Mouse (Mus musculus) adrenal gland, adult 18-20 months (tissue): ENCODE data around the gene Gpr152. TPM values are rescaled to one million over a fixed set of nuclear protein-coding genes. Genes with fewer than 3 reads are reported as not detected.

Experiments used
- total RNA-seq, 2 experiments: library from RNA; stranded (reverse); gene quantifications; 1 replicate in 1 of 2; 2 replicates in 1 of 2; pipeline ENCODE4 v1.2.3; 2021

The Gpr152 gene
- total RNA-seq, 2 experiments from 2014 or later = not detected

Other genes starting within 250 kb of the Gpr152 start
- 10 to 100 TPM; 66.3 to 84.7 TPM for gene Tcirg1, start 232.7 kb upstream of the Gpr152 start, total RNA-seq
- 100 to 1,000 TPM; 344 to 380 TPM for gene Ndufs8, start 227.0 kb upstream of the Gpr152 start, total RNA-seq
- 100 to 1,000 TPM in 1 of 2 experiments, 10 to 100 TPM in 1; 14.4 to 169 TPM for gene Aldh3b1, start 210.0 kb upstream of the Gpr152 start, total RNA-seq
- 10 to 100 TPM; 53.3 to 64.4 TPM for gene Unc93b1, start 204.6 kb upstream of the Gpr152 start, total RNA-seq
- 1 to 10 TPM in 1 of 2 experiments, under 1 TPM in 1; 0.29 to 1.0 TPM for gene Aldh3b3, start 181.1 kb upstream of the Gpr152 start, total RNA-seq
- gene Aldh3b2, start 167.5 kb upstream of the Gpr152 start, total RNA-seq = 10 to 100 TPM in 1 of 2 experiments, 1 to 10 TPM in 1; 6.7 to 13.8 TPM
- gene Acy3, start 153.2 kb upstream of the Gpr152 start, total RNA-seq = 10 to 100 TPM; 16.1 to 20.8 TPM
- not detected for gene Tbx10, start 147.0 kb upstream of the Gpr152 start, total RNA-seq
- gene Nudt8, start 139.2 kb upstream of the Gpr152 start, total RNA-seq = 10 to 100 TPM; 27.6 to 33.3 TPM
- gene Gm49405, start 139.2 kb upstream of the Gpr152 start, total RNA-seq = 1 to 10 TPM; 1.1 TPM
- 1 to 10 TPM; 1.9 to 2.4 TPM for gene Doc2g, start 136.5 kb upstream of the Gpr152 start, total RNA-seq
- gene Ndufv1, start 127.0 kb upstream of the Gpr152 start, total RNA-seq = 100 to 1,000 TPM; 359 to 601 TPM
- gene Gstp1, start 101.8 kb upstream of the Gpr152 start, total RNA-seq = 100 to 1,000 TPM; 392 to 420 TPM
- 10 to 100 TPM; 50.2 to 66.1 TPM for gene Gstp2, start 93.8 kb upstream of the Gpr152 start, total RNA-seq
- 1 to 10 TPM; 2.0 to 2.1 TPM for gene Gstp3, start 80.2 kb upstream of the Gpr152 start, total RNA-seq
- not detected for gene Cabp2, start 58.2 kb upstream of the Gpr152 start, total RNA-seq
- 100 to 1,000 TPM; 125 to 147 TPM for gene Cdk2ap2, start 42.6 kb upstream of the Gpr152 start, total RNA-seq
- gene Pitpnm1, start 39.8 kb upstream of the Gpr152 start, total RNA-seq = 100 to 1,000 TPM in 1 of 2 experiments, 10 to 100 TPM in 1; 85.6 to 115 TPM
- 100 to 1,000 TPM; 119 to 121 TPM for gene Aip, start 13.9 kb upstream of the Gpr152 start, total RNA-seq
- under 1 TPM; 0.16 to 0.60 TPM for gene Cabp4, start 4.2 kb downstream of the Gpr152 start, total RNA-seq
- gene Coro1b, start 8.8 kb downstream of the Gpr152 start, total RNA-seq = 100 to 1,000 TPM; 145 to 150 TPM
- 1 to 10 TPM; 3.2 to 3.3 TPM for gene Ptprcap, start 13.8 kb downstream of the Gpr152 start, total RNA-seq
- 10 to 100 TPM; 30.2 to 36.3 TPM for gene Rps6kb2, start 23.6 kb downstream of the Gpr152 start, total RNA-seq
- gene Carns1, start 35.7 kb downstream of the Gpr152 start, total RNA-seq = 1 to 10 TPM; 3.2 to 3.5 TPM
- 1 to 10 TPM; 1.1 to 1.6 TPM for gene Tbc1d10c, start 51.5 kb downstream of the Gpr152 start, total RNA-seq
- gene Ppp1ca, start 52.3 kb downstream of the Gpr152 start, total RNA-seq = 100 to 1,000 TPM; 353 to 384 TPM
- gene Rad9a, start 61.9 kb downstream of the Gpr152 start, total RNA-seq = 1 to 10 TPM; 7.5 to 9.0 TPM
- 10 to 100 TPM in 1 of 2 experiments, 1 to 10 TPM in 1; 7.9 to 11.1 TPM for gene Clcf1, start 74.5 kb downstream of the Gpr152 start, total RNA-seq
- gene AC109138.7, start 74.6 kb downstream of the Gpr152 start, total RNA-seq = not detected
- gene Pold4, start 92.1 kb downstream of the Gpr152 start, total RNA-seq = 10 to 100 TPM; 41.0 to 44.4 TPM
- 10 to 100 TPM; 23.7 to 31.6 TPM for gene Ssh3, start 129.4 kb downstream of the Gpr152 start, total RNA-seq
- gene Ankrd13d, start 143.3 kb downstream of the Gpr152 start, total RNA-seq = 1 to 10 TPM; 3.2 to 5.0 TPM
- gene Grk2, start 166.4 kb downstream of the Gpr152 start, total RNA-seq = 10 to 100 TPM; 55.9 to 62.9 TPM